Mouse (Mus musculus) neural tube, embryonic 13.5 days (tissue): ENCODE data around the gene Hint1. TPM values are rescaled to one million over a fixed set of nuclear protein-coding genes. Genes with fewer than 3 reads are reported as not detected.
"Not testable (repeated sequence)": the region's sequence is repeated elsewhere in the genome, so short reads cannot be mapped to it uniquely, and the experiment has no call there.

Experiments
- ATAC-seq: fragments of 200-750 bp; cut with Nextera tagmentation; 2 replicates; pipeline ENCODE4 v1.8.0; 2017; ENCODE audit warnings: low read depth, mild to moderate bottlenecking, moderate TSS enrichment, moderate library complexity
- H3K27ac ChIP-seq: fragments of 300-500 bp; sonication (generic); replicated peaks from 2 replicates; pipeline ENCODE4 v1.5.1; 2015; ENCODE audit warnings: moderate library complexity, mild to moderate bottlenecking, inconsistent platforms
- H3K27me3 ChIP-seq: fragments of 300-500 bp; sonication (generic); 2 replicates; pipeline ENCODE4 v1.6.1; 2015; ENCODE audit warnings: mild to moderate bottlenecking, inconsistent platforms
- H3K36me3 ChIP-seq: fragments of 300-500 bp; sonication (generic); 2 replicates; pipeline ENCODE4 v1.6.1; 2015; ENCODE audit warnings: mild to moderate bottlenecking, inconsistent platforms
- H3K4me1 ChIP-seq: fragments of 300-500 bp; sonication (generic); replicated peaks from 2 replicates; pipeline ENCODE4 v1.6.1; 2015; ENCODE audit warnings: inconsistent platforms
- H3K4me2 ChIP-seq: fragments of 300-500 bp; sonication (generic); 2 replicates; pipeline ENCODE4 v1.6.1; 2015; ENCODE audit warnings: inconsistent platforms, mild to moderate bottlenecking, moderate library complexity
- H3K4me3 ChIP-seq: fragments of 300-500 bp; sonication (generic); 2 replicates; pipeline ENCODE4 v1.5.1; 2015; ENCODE audit warnings: mild to moderate bottlenecking, inconsistent platforms
- H3K9ac ChIP-seq: fragments of 300-500 bp; sonication (generic); 2 replicates; pipeline ENCODE4 v1.6.1; 2015; ENCODE audit warnings: moderate library complexity, mild to moderate bottlenecking, inconsistent platforms
- H3K9me3 ChIP-seq: fragments of 300-500 bp; sonication (generic); 2 replicates; pipeline ENCODE4 v1.6.1; 2016; ENCODE audit warnings: inconsistent platforms
- WGBS: fragments of 180-500 bp; shearing (Covaris S2); methylation state at CpG from one replicate; pipeline ENCODE4 v1.1.7; 2015; 5-methylcytosine and 5-hydroxymethylcytosine counted together
- polyA plus RNA-seq: library from polyadenylated mRNA; unstranded; fragments of >200 nt; fragmentation: Nextera tagmentation; extraction: Ambion mirVana; gene quantifications from 2 replicates; pipeline ENCODE4 v1.2.1, GENCODE M21; 2015

The Hint1 gene
- polyA plus RNA-seq, 1 experiment from 2014 or later = 824 TPM

DNA sequence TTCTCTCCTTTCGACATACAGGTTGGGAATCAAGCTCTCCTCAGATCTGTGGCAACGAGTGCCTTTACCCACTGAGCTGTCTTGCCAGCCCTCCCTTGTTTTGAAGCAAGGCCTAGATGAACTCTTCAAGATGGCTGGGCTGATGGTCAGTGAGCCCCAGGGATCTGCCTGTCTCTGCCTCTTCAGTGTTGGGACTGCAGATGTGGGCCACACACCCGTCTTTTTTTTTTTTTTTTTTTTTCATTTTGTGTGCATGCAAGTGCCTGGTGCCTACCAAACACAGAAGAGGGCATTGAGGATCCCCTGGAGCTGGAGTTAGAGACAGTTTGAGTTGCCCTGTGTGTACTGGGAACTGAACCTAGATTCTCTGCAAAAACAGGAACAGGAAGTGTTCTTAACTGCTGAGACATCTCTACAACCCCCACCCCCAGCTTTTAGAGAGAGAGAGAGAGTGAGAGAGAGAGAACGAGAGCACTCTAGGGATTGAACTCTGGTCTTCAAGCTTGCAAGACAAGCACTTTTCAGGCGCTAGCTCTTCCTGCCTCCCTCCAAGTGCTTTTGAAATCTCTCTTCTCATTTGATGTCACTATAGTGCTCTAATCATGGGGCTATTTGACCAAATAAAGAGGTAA lies 18.1 kb downstream of the Hint1 start:
- Histone ChIP-seq H3K4me1 (no peaks in the 10 kb centered on the region), H3K27me3 (no peaks in the 10 kb centered on the region), H3K9ac (no peak overlapping the region), H3K9me3 (no peaks in the 10 kb centered on the region), H3K27ac (no peak overlapping the region), H3K36me3 (no peaks in the 10 kb centered on the region), H3K4me2 (no peak overlapping the region), H3K4me3 (no peak overlapping the region)
- 79% methylated on average over 5 of the region's 5 CpGs for WGBS
- ATAC-seq = no peak

DNA sequence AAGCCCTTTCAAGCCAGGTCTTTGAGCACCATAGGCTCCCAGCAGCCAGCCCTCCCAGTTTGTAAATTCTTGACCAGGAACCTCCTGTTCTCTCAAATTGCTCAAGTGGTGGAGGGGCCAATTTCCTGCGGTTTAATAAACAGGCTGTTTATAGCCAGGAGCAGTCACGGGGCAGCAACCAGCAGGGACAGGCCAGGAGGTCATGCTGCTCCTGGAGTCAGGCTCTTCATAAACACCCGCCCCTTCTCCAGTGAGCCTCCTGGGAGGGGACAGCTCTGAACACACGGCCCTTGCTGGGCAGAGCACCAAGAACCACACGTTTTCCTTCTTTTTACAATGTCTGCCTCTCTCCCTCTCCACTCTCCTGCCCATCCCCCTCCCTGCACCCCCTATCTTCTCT lies 18.8 kb downstream of the Hint1 start:
- Histone ChIP-seq H3K4me2 (no peak overlapping the region), H3K36me3 (no peaks in the 10 kb centered on the region), H3K4me1 (no peaks in the 10 kb centered on the region), H3K27ac (no peak overlapping the region), H3K9ac (no peak overlapping the region), H3K4me3 (no peak overlapping the region), H3K27me3 (no peaks in the 10 kb centered on the region), H3K9me3 (no peaks in the 10 kb centered on the region)
- WGBS = 15% methylated on average over 5 of the region's 5 CpGs
- no peak for ATAC-seq

DNA sequence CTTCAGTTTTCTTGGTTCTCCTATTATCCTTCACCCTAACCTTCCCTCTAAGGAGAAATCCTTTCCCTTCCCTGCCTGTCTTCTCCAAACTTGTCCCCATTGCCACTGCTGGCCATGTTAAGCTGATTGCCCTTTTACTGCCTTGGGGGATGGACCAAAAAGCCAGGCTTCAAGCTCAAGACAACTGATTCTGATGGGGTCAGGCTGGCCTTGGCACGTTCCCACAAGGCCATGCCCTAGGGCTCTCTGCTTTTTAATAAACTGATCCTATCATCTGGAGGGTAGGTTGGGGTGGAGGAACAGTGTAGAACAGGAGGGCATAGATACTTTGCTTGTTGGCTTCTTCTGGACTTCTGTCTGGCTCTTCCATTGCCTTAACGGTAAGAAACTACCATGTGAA lies 19.2 kb downstream of the Hint1 start:
- WGBS = 85% methylated on average over 2 of the region's 2 CpGs
- no peak overlapping the region for H3K4me3 ChIP-seq
- no peaks in the 10 kb centered on the region for H3K36me3 ChIP-seq
- H3K4me2 ChIP-seq = no peak overlapping the region
- H3K27ac ChIP-seq = no peak overlapping the region
- H3K4me1 ChIP-seq = no peaks in the 10 kb centered on the region
- no peaks in the 10 kb centered on the region for H3K9me3 ChIP-seq
- no peaks in the 10 kb centered on the region for H3K27me3 ChIP-seq
- ATAC-seq = no peak
- H3K9ac ChIP-seq = no peak overlapping the region

DNA sequence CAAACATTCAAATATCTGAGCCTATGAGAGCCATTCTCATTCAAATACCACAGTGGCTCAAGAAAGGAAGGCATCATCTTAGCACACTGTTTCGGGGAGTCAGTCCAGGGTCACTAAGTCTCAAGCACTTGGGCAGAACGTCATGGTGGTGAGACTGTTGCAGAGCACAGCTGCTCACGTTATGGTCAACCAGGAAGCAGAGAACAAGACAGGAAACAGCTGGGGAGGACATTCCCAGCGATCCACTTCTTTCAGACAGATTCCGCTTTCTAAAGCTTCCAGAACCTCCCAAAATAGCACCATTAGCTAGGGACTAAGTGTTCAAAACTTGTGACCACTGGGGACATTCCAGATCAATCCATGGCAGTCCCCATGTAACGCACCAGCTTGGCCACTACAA lies 21.7 kb downstream of the Hint1 start:
- Histone ChIP-seq H3K9me3 (no peaks in the 10 kb centered on the region), H3K27ac (no peak overlapping the region), H3K36me3 (no peaks in the 10 kb centered on the region), H3K27me3 (no peaks in the 10 kb centered on the region), H3K4me3 (no peak overlapping the region), H3K9ac (no peak overlapping the region), H3K4me1 (no peaks in the 10 kb centered on the region), H3K4me2 (no peak overlapping the region)
- WGBS = 90% methylated on average over 6 of the region's 6 CpGs
- ATAC-seq = no peak

DNA sequence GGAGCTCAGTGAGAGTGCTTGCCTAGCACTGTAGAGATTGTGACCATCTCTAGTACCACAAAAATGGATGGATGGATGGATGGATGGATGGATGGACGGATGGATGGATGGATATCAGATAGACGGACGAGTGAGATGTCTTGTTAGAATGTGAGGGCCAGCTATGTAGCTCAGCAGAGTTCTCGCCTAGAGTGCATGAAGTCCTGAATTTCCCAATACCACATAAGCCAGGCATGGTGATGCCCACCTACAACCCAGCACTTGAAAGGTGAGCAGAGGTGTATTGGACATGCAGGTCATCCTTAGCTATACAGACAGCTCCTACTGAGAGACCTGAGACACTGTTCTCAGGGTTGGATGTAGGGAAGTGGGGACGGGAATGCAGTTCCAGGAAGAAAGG lies 25.2 kb downstream of the Hint1 start:
- no peaks in the 10 kb centered on the region for H3K36me3 ChIP-seq
- H3K9ac ChIP-seq = no peak overlapping the region
- no peaks in the 10 kb centered on the region for H3K9me3 ChIP-seq
- WGBS = 78% methylated on average over 5 of the region's 5 CpGs
- ATAC-seq = no peak
- H3K27me3 ChIP-seq = 0 out of 2 replicates have a peak, but pooled peaks cover 3% of the 10 kb centered on the region
- H3K4me2 ChIP-seq = no peak overlapping the region
- no peak overlapping the region for H3K4me3 ChIP-seq
- no peak overlapping the region for H3K27ac ChIP-seq
- no peaks in the 10 kb centered on the region for H3K4me1 ChIP-seq

DNA sequence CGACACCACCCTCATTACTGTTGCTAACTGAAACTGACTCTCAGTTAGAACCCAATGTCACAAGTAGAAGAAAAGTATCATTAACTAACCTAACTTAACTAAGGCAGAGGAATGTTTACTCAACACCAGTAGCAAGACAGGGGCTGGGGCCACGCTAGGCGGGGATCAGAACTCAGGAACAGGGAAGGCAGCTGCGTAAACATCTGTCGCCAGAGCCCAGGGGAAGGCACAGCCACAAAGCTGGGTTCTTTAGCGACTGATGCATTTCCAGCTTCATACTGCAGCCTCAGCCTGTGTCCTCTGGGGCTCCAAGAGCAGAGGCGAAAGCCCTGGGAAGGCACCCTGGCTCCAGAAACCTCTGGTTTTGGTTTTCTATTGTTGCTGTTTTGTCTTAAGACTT lies 25.9 kb downstream of the Hint1 start:
- ATAC-seq = no peak
- Histone ChIP-seq H3K4me3 (no peak overlapping the region), H3K4me2 (no peak overlapping the region), H3K9ac (0 out of 2 replicates have a peak overlapping the region, but pooled peaks have one; percentile 17), H3K36me3 (no peaks in the 10 kb centered on the region), H3K27ac (no peak overlapping the region), H3K27me3 (0 out of 2 replicates have a peak, but pooled peaks cover 3% of the 10 kb centered on the region), H3K4me1 (no peaks in the 10 kb centered on the region), H3K9me3 (no peaks in the 10 kb centered on the region)
- WGBS = 54% methylated on average over 7 of the region's 7 CpGs

DNA sequence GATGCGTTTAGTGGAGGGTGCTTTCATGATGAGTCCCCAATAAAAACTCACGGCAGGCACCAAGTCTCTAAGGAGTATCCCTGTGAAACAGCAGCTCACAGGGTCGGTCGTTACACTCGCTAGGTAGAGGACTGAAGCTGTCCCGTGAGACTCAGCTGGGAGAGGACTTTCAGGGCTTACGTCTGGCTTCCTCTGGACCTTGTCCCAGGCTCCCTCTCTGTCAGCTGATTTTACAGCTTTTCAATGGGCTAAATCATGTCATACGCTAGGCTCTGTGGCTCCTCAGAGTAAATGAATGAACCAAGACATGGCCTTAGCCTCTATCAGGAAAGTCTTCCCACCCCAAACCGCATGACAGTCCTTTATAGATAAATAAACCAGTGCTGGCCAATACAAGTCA lies 28.4 kb downstream of the Hint1 start:
- no peaks in the 10 kb centered on the region for H3K36me3 ChIP-seq
- no peak for ATAC-seq
- no peak overlapping the region for H3K4me3 ChIP-seq
- H3K9ac ChIP-seq = no peak overlapping the region
- WGBS = 38% methylated on average over 9 of the region's 9 CpGs
- 0 out of 2 replicates have a peak, but pooled peaks cover 3% of the 10 kb centered on the region for H3K27me3 ChIP-seq
- H3K27ac ChIP-seq = no peak overlapping the region
- no peaks in the 10 kb centered on the region for H3K4me1 ChIP-seq
- H3K9me3 ChIP-seq = no peaks in the 10 kb centered on the region
- H3K4me2 ChIP-seq = no peak overlapping the region

DNA sequence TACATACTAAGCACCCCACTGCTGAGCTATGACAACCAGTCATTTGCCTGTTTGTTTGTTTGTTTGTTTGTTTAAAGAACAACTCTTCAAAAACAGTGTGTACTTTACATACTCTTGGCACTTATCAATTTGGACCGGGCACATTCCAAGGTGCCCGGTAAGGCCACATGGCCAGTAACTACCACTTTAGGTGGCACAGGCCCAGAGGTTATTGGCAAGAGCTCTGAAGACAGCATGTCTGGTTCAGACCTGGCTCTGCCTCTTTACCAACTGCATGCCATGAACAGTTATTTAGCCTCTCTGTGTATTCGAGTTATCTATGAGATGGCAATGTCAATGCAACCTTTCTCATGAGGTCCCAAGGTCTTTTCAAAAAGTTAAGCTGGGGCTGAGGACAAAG lies 30.5 kb downstream of the Hint1 start:
- not testable (repeated sequence) for H3K4me2 ChIP-seq, ATAC-seq, H3K4me1 ChIP-seq, H3K27me3 ChIP-seq, H3K4me3 ChIP-seq, H3K9ac ChIP-seq, H3K27ac ChIP-seq, H3K36me3 ChIP-seq, H3K9me3 ChIP-seq
- 93% methylated on average over 3 of the region's 3 CpGs for WGBS

DNA sequence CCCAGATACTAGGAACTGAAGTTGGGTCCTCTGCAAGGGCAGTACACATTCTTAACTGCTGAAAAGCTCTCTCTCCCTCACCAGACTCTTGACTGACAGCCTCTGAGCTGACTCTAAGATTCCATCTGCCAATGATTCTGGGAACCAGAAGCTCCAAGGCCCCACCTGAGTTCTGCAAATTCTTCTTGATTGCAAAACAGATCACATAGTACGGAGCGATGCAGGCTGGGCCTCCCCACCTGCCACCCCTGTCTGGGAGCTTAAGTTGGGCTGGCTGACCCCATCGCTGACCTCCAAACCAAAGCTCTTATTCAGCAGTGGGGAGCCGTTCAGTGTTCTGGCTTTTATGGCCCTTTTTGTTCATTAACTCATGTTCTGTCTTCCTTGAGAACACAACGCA lies 31.3 kb downstream of the Hint1 start:
- Histone ChIP-seq H3K27me3 (0 out of 2 replicates have a peak, but pooled peaks cover 3% of the 10 kb centered on the region), H3K36me3 (no peaks in the 10 kb centered on the region), H3K9ac (no peak overlapping the region), H3K27ac (no peak overlapping the region), H3K4me2 (no peak overlapping the region), H3K4me3 (no peak overlapping the region), H3K9me3 (no peaks in the 10 kb centered on the region), H3K4me1 (0 out of 2 replicates have a peak, but pooled peaks cover 3% of the 10 kb centered on the region)
- no peak for ATAC-seq
- 26% methylated on average over 5 of the region's 5 CpGs for WGBS

DNA sequence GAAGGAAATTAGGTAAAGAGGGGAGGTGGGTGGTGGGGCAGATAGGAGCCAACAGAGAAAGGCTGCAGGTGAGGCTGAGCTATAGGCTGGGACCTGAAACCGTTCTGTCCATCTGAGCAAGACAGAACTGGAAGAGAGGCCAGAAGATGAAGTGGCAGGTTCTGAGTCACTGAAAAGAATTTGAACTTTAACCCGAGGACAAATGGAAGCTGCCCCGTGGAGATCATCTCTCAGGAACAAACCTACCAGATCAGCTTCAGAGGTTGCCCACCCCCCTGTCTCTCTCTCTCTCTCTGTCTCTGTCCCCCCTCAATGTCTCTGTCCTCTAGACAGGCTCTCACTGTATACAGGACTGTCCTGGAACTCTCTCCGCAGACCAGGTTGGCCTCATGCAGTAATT lies 33.5 kb downstream of the Hint1 start:
- 88% methylated on average over 4 of the region's 4 CpGs for WGBS
- Histone ChIP-seq H3K4me3 (no peak overlapping the region), H3K4me2 (no peak overlapping the region), H3K27ac (no peak overlapping the region), H3K36me3 (no peaks in the 10 kb centered on the region), H3K9me3 (no peaks in the 10 kb centered on the region), H3K9ac (no peak overlapping the region), H3K4me1 (peaks cover 20% of the 10 kb centered on the region), H3K27me3 (no peaks in the 10 kb centered on the region)
- ATAC-seq = no peak

DNA sequence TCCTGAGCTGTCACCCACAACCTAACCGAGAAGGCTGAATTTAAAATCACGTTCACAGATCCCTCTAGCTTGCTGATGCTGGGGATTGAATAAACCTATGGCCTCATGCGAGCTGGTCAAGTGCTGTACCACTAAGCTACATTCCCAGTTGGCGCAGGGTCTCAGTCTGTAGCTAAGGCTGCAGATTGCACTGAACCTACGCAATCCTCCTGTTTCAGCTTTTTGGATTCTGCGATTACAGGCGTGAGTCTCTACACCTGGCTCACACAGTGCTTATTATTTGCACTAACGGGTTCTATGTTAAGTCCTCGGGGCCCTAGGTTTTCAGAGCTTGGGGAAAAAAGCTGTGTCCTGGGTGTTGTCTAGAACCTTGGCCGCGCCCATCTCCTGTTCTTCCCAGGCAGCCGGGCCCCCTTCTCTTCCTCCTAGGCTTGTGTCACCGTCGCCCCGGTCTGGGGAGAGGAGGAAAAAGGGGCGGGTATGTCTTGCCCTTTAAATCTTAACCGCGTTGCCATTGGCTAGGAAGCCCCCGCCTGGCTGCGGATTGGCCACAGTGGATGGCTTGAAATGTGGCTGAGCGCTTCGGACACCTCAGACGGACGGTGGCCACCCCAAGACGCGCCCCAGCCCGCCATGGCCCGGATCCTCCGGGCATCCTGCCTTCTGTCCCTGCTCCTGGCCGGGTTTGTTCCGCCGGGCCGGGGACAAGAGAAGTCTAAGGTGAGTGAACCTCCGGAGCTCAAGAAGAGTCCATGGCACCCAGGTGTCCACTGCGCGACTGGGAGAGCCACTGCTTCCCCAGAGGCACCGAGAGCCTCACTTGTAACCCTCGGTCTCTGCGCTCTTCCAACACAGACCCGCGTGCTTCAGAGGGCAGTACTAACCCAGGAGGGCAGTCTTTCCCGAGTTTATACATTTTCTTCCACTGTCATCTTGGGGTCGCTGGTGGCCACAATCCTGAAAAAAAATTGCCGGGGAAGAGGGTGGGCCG lies 36.4 kb downstream of the Hint1 start, which contains the start of gene Gpx3:
Gene Gpx3 (plus strand): TSS at position 121 of the 991 bp plus-strand sequence.
- H3K27ac ChIP-seq = no peak within 1 kb of the TSS
- ATAC-seq = peak; percentile 91
- H3K36me3 ChIP-seq = no peaks in the 10 kb centered on the region
- peak within 1 kb of the TSS; percentile 84 for H3K4me2 ChIP-seq
- no peaks in the 10 kb centered on the region for H3K27me3 ChIP-seq
- H3K4me3 ChIP-seq = peak within 1 kb of the TSS; percentile 52
- peaks cover 20% of the 10 kb centered on the region for H3K4me1 ChIP-seq
- no peaks in the 10 kb centered on the region for H3K9me3 ChIP-seq
- H3K9ac ChIP-seq = peak within 1 kb of the TSS; percentile 75
- WGBS = 17% methylated on average over 42 of the region's 45 CpGs

DNA sequence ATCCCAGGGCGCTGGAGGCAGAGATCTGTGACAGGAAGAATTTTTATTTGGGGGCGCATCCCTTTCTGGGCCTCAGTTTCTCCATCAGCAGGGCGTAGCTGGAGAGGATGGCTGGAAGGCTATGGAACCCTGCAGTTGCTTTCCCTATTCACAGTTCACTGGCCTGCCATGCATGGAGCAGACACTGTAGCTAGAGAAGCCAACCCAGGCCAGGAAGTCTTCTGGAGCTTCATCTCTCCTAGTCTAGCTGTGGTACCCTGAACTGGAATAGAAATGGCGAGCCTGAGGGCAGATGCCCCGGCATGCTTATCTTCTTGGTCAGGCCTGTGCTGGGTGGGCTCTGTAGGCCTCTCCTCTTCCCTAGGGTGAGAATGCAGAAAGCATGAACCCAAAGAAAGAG lies 37.2 kb downstream of the Hint1 start:
- Histone ChIP-seq H3K4me1 (peaks cover 20% of the 10 kb centered on the region), H3K27me3 (no peaks in the 10 kb centered on the region), H3K9me3 (no peaks in the 10 kb centered on the region), H3K27ac (no peak overlapping the region), H3K9ac (peak overlapping the region; percentile 75), H3K36me3 (no peaks in the 10 kb centered on the region), H3K4me3 (peak overlapping the region; percentile 52), H3K4me2 (peak overlapping the region; percentile 84)
- 71% methylated on average over 5 of the region's 5 CpGs for WGBS
- no peak for ATAC-seq
